Comparison of ENCODE assay signal across 24 mouse cellular contexts in the genomic region with DNA sequence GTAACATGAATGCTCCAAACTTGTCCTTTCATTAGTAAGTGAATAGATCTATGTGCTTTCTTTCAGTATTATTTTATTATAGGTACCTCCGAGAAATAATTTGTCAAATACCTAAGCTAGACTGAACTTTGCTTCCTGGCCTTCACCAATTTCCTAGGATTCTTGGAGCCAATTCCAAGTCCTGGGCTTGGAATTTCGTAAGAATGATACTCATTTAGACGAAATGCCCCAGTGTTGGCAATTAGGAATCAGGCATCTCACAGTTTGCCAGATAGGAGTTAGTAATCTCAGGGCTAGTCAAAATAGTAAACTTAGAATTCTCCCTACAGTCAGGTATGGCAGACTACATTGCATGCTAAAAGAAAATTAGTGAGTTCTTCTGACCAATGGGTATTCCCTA. TPM values are rescaled to one million over a fixed set of nuclear protein-coding genes. Genes with fewer than 3 reads are reported as not detected.
"Had no signal": no experiment of that assay in that cellular context is flagged by ENCODE, and none has a peak within 500 bp of the region (broad histone marks: within the 10 kb centered on the region; RNA-seq: fewer than 3 reads in every experiment).

No protein-coding gene starts in this region.

- H3K4me2 ChIP-seq: neural tube, embryonic 15.5 days; stomach, embryonic 15.5 days had no signal

- H3K9ac ChIP-seq: neural tube, embryonic 15.5 days; stomach, embryonic 15.5 days had no signal

- H3K27me3 ChIP-seq: neural tube, embryonic 15.5 days; stomach, embryonic 15.5 days had no signal

- H3K9me3 ChIP-seq: neural tube, embryonic 15.5 days; stomach, embryonic 15.5 days had no signal

- H3K4me3 ChIP-seq: neural tube, embryonic 15.5 days; stomach, embryonic 15.5 days had no signal

- DNase-seq: retina, postnatal 1 day; right cerebral cortex, adult 18-20 months; right cerebral cortex, postnatal 14 days; right cerebral cortex, postnatal 25 days; right cerebral cortex, postnatal 4 days; spleen, adult 18-20 months; thymus, adult 18-20 months; thymus, adult 2 months; thymus, postnatal 14 days; thymus, postnatal 25 days; thymus, postnatal 36 days; thymus, postnatal 4 days had no signal

- H3K4me1 ChIP-seq: neural tube, embryonic 15.5 days; stomach, embryonic 15.5 days had no signal

- H3K27ac ChIP-seq: neural tube, embryonic 15.5 days; stomach, embryonic 15.5 days; stomach, postnatal 0 days had no signal

- H3K36me3 ChIP-seq: neural tube, embryonic 15.5 days; stomach, embryonic 15.5 days had no signal

RNA-seq across cellular contexts. Expression of gene Ugt2b38, which starts 1.7 kb away (rescaled TPM):
- total RNA-seq: neutrophil, adult 5-6 weeks had no signal
- polyA plus RNA-seq: neural tube, embryonic 14.5 days; neural tube, embryonic 15.5 days; small intestine, adult 2 months; spleen, adult 2 months; stomach, embryonic 14.5 days; stomach, embryonic 15.5 days; stomach, embryonic 16.5 days; stomach, postnatal 0 days; testis, adult 2 months; thymus, adult 2 months; thymus, postnatal 0 days; urinary bladder, adult 2 months had no signal

RNA-seq across cellular contexts. Expression of gene Ugt2a2, which starts 56.4 kb away (rescaled TPM):
- total RNA-seq: neutrophil, adult 5-6 weeks had no signal
- polyA plus RNA-seq: neural tube, embryonic 14.5 days; neural tube, embryonic 15.5 days; small intestine, adult 2 months; spleen, adult 2 months; stomach, embryonic 14.5 days; stomach, embryonic 15.5 days; stomach, embryonic 16.5 days; stomach, postnatal 0 days; testis, adult 2 months; thymus, adult 2 months; thymus, postnatal 0 days had no signal
